Mouse (Mus musculus) liver, embryonic 14.5 days (tissue): ENCODE data around the gene Gcfc2.

Source experiments
- CTCF ChIP-seq: IDR thresholded peaks from 2 replicates; pipeline ENCODE4 v1.5.1; 2016; ENCODE audit warnings: antibody characterized with exemption, low read depth, control low read depth
- EP300 ChIP-seq: IDR thresholded peaks from 2 replicates; pipeline ENCODE4 v1.6.1; 2016; ENCODE audit warnings: antibody characterized with exemption, low read depth

GRCm38 (mm10) chr6:81929402-81929801, 5.9 kb downstream of the Gcfc2 start:
- TF ChIP-seq CTCF (no peak), EP300 (no peak)
